Mouse (Mus musculus) limb, embryonic 13.5 days (tissue): ENCODE measurements around the gene Sertad3. TPM values are rescaled to one million over a fixed set of nuclear protein-coding genes. Genes with fewer than 3 reads are reported as not detected.

ENCODE experiments used
- polyA plus RNA-seq: library from polyadenylated mRNA; unstranded; fragments of >200 nt; fragmentation: Nextera tagmentation; extraction: Ambion mirVana; gene quantifications from 2 replicates; pipeline ENCODE4 v1.2.1, GENCODE M21; 2015

Gene Sertad3
- polyA plus RNA-seq, 1 experiment from 2014 or later, result 36.3 TPM

Other genes with a start within 250 kb of the Sertad3 start
- 6.6 and 7.2 TPM in 2 replicates for gene Itpkc, start 245.1 kb upstream of the Sertad3 start, polyA plus RNA-seq
- gene Coq8b, start 240.7 kb upstream of the Sertad3 start, polyA plus RNA-seq, result 17.7 and 18.5 TPM in 2 replicates
- 32.3 and 34.1 TPM in 2 replicates for gene Numbl, start 215.3 kb upstream of the Sertad3 start, polyA plus RNA-seq
- gene Ltbp4, start 136.1 kb upstream of the Sertad3 start, polyA plus RNA-seq, result 25.8 and 29.3 TPM in 2 replicates
- gene Shkbp1, start 117.7 kb upstream of the Sertad3 start, polyA plus RNA-seq, result 49.2 and 54.5 TPM in 2 replicates
- not detected in 2 replicates for gene Gm20479, start 116.3 kb upstream of the Sertad3 start, polyA plus RNA-seq
- 0.17 and 0.23 TPM in 2 replicates for gene Sptbn4, start 26.1 kb upstream of the Sertad3 start, polyA plus RNA-seq
- gene Blvrb, start 25.8 kb upstream of the Sertad3 start, polyA plus RNA-seq, result 38.9 and 46.3 TPM in 2 replicates
- 37.8 and 39.2 TPM in 2 replicates for gene Sertad1, start 13.1 kb downstream of the Sertad3 start, polyA plus RNA-seq
- 5.2 TPM in 2 replicates for gene Prx, start 25.6 kb downstream of the Sertad3 start, polyA plus RNA-seq
- gene Hipk4, start 49.5 kb downstream of the Sertad3 start, polyA plus RNA-seq, result 0.87 and 1.4 TPM in 2 replicates
- gene Pld3, start 79.5 kb downstream of the Sertad3 start, polyA plus RNA-seq, result 94.8 and 95.0 TPM in 2 replicates
- gene 2310022A10Rik, start 79.5 kb downstream of the Sertad3 start, polyA plus RNA-seq, result 34.6 and 37.0 TPM in 2 replicates
- 114 and 117 TPM in 2 replicates for gene Akt2, start 117.8 kb downstream of the Sertad3 start, polyA plus RNA-seq
- gene Ttc9b, start 180.1 kb downstream of the Sertad3 start, polyA plus RNA-seq, result 0.10 TPM in 1 of 2 replicates, not detected in the other
- gene Map3k10, start 200.8 kb downstream of the Sertad3 start, polyA plus RNA-seq, result 8.2 and 8.8 TPM in 2 replicates
- gene Zfp607b, start 215.6 kb downstream of the Sertad3 start, polyA plus RNA-seq, result 4.9 and 6.3 TPM in 2 replicates